Mouse (Mus musculus): Measurements from ENCODE around the gene Eif2ak1. TPM values are rescaled to one million over a fixed set of nuclear protein-coding genes. Genes with fewer than 3 reads are reported as not detected.

Gene Eif2ak1
- total RNA-seq, 2 experiments from 2014 or later, result 44.9 to 45.1 TPM

DNA sequence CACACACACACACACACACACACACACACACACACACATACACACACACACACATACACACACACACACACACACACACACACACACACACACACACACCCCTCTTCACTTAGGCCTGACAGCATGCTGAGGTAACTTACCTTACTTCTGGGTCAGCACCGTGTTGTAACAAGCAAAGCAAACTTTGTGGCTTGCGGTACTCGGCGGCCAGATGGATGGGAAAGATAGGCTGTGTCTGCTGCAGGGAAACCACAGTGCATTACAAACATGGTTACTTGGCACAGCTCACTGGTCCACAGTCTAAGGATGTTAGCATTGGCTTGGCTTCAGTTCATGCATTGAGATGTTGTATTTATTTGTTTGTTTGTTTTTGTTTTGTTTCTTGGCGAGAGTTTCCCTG is 75.8 kb downstream of the Eif2ak1 start:
- intact Hi-C loops (cut with DNase I), result no loop called here
- no peak for DNase-seq (ENCODE audit: low spot score in 2 of 2)

DNA sequence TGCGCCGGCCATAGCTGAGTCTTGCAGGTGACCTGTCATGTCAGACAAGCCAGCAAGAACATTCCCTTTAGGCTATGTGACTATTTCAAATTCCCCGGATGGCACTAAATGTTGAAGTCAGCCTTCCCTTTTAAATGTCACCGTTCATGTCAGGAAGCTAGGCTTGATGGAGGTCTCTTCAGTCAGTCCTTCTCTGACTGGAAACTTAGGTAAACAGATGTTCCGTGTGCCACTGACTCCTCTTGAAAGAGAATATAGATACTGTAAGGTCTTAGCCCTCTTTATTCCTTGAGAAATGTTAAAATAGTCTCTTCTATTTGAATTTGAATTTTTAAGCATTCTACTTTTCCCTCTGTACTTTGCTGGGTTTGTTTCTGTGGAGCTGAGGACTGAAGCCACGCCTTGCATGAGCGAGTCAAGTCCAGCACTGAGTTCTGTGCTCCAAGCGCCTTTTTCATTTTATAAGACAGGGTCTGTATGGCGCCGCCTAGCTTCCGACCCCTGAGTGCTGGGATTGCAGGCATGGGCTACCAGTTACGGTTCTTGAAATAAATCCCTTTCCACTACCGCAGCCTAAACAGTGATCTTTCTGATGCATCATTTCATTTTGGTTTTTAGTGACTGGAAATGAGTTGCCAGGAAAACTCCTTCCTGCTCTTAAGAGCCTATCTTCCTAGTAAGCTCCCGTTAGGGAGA is 80.2 kb downstream of the Eif2ak1 start, which contains the start of gene Ankrd61:
Gene Ankrd61 (minus strand): TSS at position 51 of the 696 bp plus-strand sequence.
- DNase-seq (ENCODE audit: low spot score in 2 of 2), result no peak
- intact Hi-C loops (cut with DNase I), result no loop called here

GRCm38 (mm10) chr5:143902111-143902510 is 84.5 kb downstream of the Eif2ak1 start:
- intact Hi-C loops (cut with DNase I), result no loop called here
- DNase-seq (ENCODE audit: low spot score in 2 of 2), result no peak

DNA sequence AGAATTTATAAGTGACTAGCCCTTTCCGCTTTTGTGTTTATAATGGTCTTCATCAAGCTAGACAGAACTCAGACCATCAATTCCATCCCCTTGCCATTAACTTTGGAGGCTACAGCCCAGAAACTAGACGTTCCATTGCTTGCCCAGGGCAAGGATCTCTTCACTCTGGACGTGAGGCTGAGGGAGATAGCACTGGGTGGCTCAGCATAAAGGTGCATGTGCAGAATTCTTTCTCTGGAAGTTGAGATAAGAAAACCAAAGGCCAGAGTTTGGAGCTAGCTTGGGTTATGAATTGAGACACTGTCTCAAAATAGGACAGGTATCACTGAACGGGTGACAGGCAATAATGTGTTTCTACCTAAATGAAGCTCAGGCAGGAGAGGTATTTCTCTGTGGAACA is 86.2 kb downstream of the Eif2ak1 start:
- DNase-seq (ENCODE audit: low spot score in 2 of 2), result no peak
- intact Hi-C loops (cut with DNase I), result no loop called here

- DNase-seq (ENCODE audit: low spot score in 2 of 2), result no peak
- intact Hi-C loops (cut with DNase I), result no loop called here
Measured at GRCm38 (mm10) chr5:143906429-143906828, 88.8 kb downstream of the Eif2ak1 start.

- intact Hi-C loops (cut with DNase I), result no loop called here
- DNase-seq (ENCODE audit: low spot score in 2 of 2), result no peak
Measured at GRCm38 (mm10) chr5:143908926-143909325, 91.3 kb downstream of the Eif2ak1 start.

DNA sequence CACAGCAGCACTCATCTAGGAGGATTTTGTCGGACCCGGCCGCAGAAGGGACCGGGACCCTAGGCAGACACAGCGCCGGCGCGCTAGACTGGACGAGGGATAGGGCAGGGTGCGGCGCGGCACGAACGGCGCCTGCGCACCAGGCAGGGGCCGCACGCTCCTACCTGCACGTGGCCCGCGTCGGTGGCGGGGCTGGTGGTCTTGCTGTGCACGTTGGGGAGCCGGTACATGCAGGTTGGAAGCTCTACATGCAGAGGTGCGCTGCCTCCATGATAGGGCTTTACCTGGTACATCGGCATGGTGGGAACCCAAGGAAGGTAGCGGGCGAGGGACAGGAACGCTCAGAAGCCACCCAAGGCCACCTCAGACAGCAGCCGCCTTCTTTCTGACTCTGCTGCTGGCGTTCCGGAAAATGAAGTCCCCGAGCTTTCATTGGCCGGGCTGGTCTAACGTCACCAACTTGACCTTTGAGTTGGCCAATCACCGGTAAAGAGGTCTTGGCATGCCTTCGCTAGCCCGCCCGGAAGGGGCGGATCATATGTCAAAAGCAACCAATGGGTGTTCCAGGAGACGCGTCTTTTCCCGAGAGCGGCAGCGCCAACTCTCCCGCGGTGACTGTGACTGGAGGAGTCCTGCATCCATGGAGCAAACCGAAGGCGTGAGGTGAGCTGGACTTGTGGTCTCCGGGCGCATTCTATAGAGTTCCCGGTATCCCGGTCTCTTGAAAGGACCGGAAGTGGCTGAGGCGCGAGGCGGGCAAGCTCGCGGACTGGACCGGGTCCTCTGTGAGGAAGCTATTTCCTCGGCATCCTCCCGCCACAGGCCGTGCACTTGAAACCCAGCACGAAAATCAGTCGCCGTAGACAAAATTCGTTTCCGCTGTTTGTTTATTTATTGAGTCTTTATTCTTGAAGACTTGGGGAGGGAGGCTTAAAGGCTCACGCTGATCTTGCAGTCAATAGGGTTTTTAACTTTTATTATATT is 92.1 kb downstream of the Eif2ak1 start, which contains the start of the genes Aimp2 and Pms2:
Gene Aimp2 (minus strand): TSS at position 431 of the 984 bp plus-strand sequence.
Gene Pms2 (plus strand): TSS at position 548 of the 984 bp plus-strand sequence.
- DNase-seq (ENCODE audit: low spot score in 2 of 2), result peak; percentile 96 to 97
- intact Hi-C loops (cut with DNase I), result no loop called here

GRCm38 (mm10) chr5:143916221-143916620 is 98.6 kb downstream of the Eif2ak1 start:
- no peak for DNase-seq (ENCODE audit: low spot score in 2 of 2)
- intact Hi-C loops (cut with DNase I), result no loop called here

DNA sequence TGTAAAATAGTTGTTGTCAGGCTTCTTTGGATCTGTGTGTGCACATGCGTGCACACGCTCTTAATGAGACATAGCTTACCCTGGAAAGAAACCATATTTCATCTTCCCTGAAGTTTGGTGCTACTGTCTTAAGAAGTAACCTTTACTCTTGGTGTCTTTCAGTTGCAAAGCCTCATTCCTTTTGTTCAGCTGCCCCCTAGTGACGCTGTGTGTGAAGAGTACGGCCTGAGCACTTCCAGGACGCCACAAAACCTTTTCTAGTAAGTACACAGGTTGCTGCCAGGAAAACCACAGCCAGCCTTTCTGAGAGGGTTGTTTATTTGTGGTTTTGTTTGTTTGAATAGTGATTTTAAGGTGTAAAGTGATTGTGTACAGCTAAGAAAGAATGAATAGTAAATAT is 99.8 kb downstream of the Eif2ak1 start:
- no peak for DNase-seq (ENCODE audit: low spot score in 2 of 2)

GRCm38 (mm10) chr5:143918120-143918519 is 100.5 kb downstream of the Eif2ak1 start:
- intact Hi-C loops (cut with DNase I), result no loop called here
- DNase-seq (ENCODE audit: low spot score in 2 of 2), result no peak

More for the DNA sequence above, 99.8 kb downstream of the Eif2ak1 start:
- intact Hi-C loops (cut with DNase I), result no loop called here

DNA sequence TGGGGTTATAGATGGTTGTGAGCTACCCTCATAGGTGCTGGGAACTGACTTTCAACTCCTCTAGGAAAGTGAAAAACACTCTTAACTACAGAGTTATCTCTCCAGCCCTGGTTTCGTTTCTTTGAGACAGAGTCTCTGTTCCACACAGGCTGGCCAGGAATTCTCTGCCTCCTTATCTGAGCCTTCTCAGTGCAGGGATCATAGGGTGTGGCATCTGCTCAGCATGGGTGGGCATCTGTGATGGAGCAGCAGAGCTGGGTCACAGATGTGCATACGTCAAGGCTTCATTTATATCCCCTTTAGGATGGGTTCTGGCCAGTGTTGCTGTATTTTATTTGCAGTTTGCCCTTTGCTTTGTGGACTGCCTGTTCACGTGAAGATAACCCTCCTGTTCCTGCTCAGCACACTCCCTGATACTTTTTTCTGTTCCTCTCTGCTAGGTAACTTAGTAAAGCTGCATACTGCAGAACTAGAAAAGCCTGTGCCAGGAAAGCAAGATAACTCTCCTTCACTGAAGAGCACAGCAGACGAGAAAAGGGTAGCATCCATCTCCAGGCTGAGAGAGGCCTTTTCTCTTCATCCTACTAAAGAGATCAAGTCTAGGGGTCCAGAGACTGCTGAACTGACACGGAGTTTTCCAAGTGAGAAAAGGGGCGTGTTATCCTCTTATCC is 107.3 kb downstream of the Eif2ak1 start:
- DNase-seq (ENCODE audit: low spot score in 2 of 2), result no peak
- intact Hi-C loops (cut with DNase I), result no loop called here

DNA sequence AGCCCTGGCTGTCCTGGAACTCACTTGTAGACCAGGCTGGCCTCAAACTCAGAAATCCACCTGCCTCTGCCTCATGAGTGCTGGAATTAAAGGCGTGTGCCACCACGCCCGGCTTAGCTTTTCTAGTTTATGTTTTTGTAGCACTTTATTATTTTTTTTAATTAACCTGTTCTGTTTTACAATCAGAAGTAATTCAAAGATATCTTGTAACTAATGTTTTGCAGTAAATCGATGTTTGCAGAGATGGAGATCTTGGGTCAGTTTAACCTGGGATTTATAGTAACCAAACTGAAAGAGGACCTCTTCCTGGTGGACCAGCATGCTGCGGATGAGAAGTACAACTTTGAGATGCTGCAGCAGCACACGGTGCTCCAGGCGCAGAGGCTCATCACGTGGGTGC is 110.3 kb downstream of the Eif2ak1 start, which contains the start of gene Gm42421:
Gene Gm42421 (plus strand): TSS at position 301 of the 400 bp plus-strand sequence.
- no peak for DNase-seq (ENCODE audit: low spot score in 2 of 2)
- intact Hi-C loops (cut with DNase I), result no loop called here

DNA sequence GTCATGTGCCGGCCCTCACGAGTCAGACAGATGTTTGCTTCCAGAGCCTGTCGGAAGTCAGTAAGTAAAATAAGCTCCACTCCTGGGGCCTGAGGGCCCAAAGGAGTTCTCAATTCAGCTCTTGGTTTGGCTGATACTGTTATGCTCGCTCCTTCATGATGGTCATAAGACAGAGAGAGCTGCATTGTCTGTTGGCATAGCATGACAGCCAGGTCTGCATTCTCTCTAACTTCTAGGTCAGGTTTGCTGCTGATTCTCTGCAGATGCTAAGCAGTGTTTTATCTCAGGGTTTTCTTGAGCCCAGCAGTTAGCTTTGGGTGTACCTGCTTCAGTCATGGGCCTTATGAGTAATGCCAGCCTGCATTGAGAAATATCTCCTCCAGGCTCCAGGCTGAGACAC is 111.7 kb downstream of the Eif2ak1 start:
- no peak for DNase-seq (ENCODE audit: low spot score in 2 of 2)
- intact Hi-C loops (cut with DNase I), result no loop called here

DNA sequence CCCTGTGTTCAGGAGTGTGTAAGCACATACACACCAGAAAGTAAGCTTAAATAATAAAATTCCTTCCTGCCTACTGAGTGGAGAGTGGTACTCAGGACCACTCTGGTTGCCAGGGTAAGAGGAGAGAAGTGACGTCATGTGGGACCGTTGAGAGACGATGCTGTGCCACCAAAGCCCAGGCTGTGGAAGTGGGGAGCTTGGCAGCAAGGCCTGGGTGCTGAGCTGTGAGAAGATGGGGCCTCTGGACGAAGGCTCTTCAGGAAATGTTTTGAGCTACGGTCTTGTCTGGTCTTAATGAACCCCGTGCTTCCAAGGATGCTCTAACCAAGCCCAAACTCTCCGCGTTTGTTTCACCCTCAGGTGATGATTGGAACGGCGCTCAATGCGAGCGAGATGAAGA is 113.1 kb downstream of the Eif2ak1 start:
- intact Hi-C loops (cut with DNase I), result no loop called here
- DNase-seq (ENCODE audit: low spot score in 2 of 2), result no peak

DNA sequence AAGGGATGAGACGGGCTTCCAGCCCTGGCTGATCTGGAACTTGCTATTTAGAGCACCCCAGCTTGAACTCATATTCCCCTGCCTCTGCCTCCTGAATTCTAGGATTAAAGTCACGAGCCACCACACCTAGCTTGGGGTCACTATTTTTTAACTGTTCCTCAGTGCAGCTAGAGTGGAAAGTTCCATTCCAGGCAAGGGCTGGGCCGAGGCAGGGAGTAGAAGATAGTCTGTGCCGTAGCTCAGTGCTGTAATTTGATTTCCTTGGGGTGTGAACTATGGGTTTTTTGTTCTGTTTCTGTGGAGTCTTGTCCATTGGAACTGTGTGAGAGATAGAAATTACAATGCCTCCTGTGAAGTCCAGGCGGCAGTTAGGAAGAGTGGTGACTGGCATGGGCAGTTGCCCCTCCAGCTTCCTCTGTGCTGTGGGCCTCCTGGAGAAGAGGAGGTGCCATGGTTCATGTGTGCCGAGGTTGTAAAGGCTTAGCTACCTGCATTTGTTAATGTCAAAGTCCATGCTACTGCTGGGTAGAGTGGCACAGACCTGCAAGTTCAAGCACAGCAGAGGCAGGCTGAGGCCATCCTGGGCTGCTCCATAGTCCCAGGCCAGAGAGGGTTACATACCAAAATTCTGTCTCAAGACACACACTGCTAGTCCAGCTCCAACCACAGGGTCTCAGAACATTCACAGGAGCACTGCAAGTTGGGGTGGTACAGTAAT is 114.4 kb downstream of the Eif2ak1 start:
- no peak for DNase-seq (ENCODE audit: low spot score in 2 of 2)
- intact Hi-C loops (cut with DNase I), result no loop called here

DNA sequence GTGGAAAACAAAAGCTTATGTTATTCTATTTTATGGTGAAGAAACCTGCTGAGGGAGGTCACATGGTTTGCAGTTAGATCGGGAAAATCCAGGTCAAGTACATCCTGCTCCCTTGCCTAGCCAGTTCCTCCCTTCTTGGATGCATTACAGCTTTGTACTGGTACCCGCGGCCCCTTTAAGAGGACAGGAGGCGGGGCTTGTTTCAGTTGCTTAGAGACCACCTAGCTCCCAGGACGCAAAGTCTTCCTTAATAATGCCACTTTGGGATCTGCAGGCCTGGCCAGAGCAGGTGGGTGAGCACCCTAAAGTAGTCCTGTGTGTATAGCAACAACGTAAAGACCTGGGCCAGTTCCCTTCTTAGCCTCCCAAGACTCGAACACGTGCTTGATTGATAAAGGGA is 115.2 kb downstream of the Eif2ak1 start, which contains the start of gene Rsph10b:
Gene Rsph10b (plus strand): TSS at position 205 of the 400 bp plus-strand sequence.
- DNase-seq (ENCODE audit: low spot score in 2 of 2), result no peak
- intact Hi-C loops (cut with DNase I), result no loop called here

GRCm38 (mm10) chr5:143933414-143933813 is 115.8 kb downstream of the Eif2ak1 start:
- DNase-seq (ENCODE audit: low spot score in 2 of 2), result no peak
- intact Hi-C loops (cut with DNase I), result no loop called here

DNA sequence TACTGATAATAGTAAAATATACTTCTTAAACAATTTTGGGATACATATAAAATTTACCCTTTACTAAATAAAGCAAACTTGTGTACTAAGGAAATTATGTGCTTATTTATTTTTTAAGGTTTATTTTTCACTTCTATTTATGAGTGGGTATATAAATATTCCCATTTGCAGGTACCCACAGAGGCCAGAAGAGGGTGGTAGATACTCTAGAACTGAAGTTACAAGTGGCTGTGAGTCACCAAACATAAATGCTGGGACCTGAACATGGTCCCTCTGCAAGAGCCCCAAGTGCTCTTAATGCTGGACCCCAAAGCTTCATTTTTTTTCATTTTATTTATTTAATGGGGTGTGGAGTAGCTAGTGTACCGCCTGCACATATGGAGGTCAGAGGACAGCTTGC is 116.3 kb downstream of the Eif2ak1 start:
- no peak for DNase-seq (ENCODE audit: low spot score in 2 of 2)
- intact Hi-C loops (cut with DNase I), result no loop called here

GRCm38 (mm10) chr5:143936156-143936555 is 118.6 kb downstream of the Eif2ak1 start:
- DNase-seq (ENCODE audit: low spot score in 2 of 2), result no peak
- intact Hi-C loops (cut with DNase I), result no loop called here
